Mouse (Mus musculus): ENCODE data around the gene Ubash3a. TPM values are rescaled to one million over a fixed set of nuclear protein-coding genes. Genes with fewer than 3 reads are reported as not detected.
"Not testable (repeated sequence)": the region's sequence is repeated elsewhere in the genome, so short reads cannot be mapped to it uniquely, and the experiment has no call there.

The Ubash3a gene
- total RNA-seq, 2 experiments from 2014 or later, result not detected

DNA sequence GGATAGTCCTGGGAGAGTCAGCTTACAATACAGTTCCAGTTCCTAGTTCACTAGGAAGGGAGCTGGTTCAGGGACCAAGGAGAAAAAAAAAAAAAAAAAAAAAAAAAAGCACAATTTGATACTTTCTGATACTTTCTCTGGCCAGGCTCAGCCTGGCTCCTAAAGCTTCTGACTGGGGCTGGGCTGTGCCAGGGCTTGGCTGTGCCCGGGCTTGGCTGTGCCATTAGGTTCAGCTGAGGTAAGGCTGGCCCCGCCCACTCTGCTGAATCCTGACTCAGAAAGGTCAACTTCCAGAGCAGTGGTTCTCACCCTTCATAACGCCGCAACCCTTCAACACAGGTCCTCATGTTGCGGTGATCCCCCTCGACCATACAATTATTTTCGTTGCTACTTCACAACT, 52.8 kb downstream of the Ubash3a start:
- DNase-seq (ENCODE audit: low spot score in 2 of 2), result no peak

DNA sequence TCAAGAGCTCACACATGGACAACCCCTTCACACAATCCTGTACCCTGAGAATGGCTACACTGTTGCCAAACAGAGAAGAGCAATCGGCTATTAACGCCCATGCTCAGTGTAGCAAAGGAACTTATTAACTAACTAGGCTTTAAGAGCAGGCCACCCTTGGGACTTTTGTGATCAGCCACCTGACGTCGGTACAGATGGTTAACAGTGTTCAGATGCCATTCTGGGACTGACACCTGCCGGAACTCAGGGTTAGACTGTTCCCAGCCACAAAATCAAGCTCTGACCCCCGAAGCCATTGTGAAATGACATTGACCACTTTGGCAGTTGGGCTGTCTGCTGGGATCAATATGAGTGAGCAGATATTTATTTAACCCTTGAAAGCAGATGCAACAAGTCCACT, 53.7 kb downstream of the Ubash3a start:
- no peak for DNase-seq (ENCODE audit: low spot score in 2 of 2)

DNA sequence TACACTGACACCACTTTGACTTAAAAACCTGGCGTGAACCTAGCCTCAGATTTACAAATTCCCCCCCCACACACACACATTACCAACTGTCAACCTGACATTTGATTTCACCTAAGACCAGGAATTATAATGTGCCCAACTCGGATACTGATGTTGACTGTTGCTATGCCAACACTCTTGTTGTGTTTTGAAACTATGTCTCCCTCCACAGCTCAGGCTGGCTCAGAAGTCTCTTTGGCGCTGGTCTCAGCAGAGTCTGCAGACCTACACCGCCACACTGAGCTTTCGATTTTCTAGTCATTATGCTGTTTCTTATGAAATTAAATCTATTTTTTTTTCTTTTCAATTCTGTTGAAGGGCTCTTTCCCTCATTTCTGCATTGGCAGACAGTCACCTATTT, 55.0 kb downstream of the Ubash3a start:
- DNase-seq (ENCODE audit: low spot score in 2 of 2), result no peak

DNA sequence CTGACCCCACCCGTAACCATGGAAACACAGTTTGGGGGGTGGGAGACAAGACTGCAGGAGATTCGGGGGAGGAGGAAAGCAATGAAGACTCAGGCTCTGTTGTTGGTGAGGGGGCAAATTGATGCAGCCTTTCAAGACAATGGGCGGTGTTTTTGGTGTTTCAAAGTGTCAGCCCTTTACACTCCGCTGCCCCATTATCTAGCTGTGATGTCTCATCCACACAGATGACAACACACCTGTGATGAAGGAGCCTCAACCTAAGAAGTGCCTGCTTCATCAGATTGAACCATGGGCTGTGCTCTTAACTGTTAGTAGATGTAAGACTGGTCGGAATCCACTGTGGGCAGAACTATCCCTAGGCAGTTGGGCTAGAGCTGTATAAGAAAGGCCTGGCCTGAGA, 56.1 kb downstream of the Ubash3a start:
- DNase-seq (ENCODE audit: low spot score in 2 of 2), result no peak

DNA sequence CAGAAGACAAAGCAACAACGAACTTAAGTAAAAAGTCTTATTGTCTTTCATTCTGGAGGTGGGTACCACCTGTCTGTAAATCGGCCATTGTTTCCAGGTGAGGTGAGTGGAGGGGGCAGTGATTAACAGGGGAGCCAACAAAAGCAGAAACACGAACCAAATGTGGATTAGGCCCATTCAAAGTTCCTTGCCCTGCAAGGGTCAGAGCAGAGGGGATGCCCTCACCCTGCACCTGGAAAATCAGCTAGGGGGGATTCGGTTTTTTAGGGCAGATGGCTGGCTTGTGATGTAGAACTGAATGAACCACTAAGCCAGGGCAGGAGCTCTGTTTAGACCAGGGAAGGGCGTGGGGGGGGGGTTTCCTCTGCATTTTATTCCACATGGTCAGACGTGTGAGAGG, 56.7 kb downstream of the Ubash3a start:
- DNase-seq (ENCODE audit: low spot score in 2 of 2), result no peak

DNA sequence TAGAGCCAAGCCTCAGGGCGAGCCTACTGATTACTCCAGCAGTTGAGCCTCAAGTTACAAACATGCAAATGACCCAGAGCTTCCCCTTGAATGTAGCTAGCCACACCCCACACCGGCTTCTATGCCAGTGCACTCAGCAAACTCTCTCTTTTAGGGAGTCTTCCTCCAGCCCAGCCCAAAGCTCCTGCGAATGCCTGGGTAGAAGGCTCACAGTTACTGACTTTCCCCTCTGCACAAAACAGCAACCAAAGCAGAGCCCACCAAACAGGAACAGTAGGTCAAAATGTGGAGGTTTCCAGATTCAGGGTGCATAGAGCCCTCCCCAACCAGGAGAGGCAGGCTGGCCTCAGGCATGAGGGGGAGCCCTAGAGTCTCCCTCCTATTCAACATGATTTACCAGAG, 57.5 kb downstream of the Ubash3a start:
- no peak for DNase-seq (ENCODE audit: low spot score in 2 of 2)

DNA sequence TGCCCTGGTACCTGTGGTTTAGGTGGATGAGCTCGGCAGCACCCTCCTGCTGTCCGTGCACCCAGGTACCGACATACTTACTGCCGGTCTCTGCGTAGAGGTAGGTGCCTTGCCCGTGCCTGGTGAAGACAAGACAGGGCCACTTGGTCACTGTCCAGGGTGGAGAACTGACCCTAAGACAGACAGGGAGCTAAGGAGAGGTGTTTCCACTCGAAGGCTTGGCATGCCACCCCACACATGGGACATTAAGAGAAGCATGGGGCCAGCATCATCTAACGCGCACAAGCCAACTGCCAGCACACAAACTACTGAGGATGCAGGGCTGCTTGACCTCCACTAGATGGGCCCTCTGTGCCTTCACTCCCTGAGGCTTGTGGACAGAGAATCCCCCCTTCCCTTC, 58.2 kb downstream of the Ubash3a start:
- no peak for DNase-seq (ENCODE audit: low spot score in 2 of 2)

DNA sequence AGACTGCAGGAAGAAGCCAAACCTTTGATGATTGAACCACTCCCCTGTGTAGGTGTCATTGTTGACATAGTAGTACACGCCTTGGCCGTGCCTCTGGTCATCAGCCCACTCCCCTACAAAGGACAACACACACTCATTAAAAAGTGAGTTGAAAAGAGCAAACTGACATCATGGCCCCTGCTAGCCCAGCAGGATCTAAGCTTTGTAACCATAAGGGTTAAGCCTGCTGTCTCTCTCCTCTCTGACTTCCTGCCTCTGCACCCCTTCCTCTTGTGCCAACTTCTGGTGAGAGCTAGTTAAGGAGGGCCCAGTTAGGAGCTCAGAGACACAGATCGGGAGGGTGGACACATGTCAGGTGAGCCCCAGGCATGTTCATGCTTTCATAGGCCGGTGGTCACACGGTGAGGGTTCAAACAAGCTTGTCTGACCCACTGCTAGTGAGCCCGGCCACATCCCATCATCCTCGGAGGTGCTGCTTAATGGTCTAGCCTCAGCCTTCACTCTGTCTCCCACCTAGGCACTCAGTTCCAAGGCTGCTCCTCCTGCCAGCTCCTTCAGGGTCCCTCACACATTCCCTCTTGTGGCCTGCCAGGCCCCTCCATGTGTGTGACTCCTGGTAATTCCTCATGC, 58.8 kb downstream of the Ubash3a start:
- DNase-seq (ENCODE audit: low spot score in 2 of 2), result no peak

DNA sequence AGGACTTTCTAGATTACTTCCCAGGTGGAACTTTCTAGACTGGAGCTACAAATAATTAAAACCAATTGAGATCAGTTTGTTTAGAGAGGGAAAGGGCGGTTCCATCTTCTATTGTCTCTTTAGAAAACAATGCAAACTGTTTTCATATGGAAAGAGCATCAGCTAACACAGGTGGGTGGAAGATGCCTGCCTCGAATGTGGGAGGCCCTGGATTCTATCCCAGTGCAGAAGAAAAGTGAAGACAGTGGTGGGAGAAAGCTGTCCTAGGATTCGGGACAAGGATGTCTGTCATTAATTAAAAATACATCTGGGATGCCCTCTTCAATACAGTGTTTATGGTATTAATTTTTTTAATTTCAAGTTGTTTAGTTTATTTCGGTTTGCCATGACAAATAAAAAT, 59.5 kb downstream of the Ubash3a start:
- no peak for DNase-seq (ENCODE audit: low spot score in 2 of 2)

DNA sequence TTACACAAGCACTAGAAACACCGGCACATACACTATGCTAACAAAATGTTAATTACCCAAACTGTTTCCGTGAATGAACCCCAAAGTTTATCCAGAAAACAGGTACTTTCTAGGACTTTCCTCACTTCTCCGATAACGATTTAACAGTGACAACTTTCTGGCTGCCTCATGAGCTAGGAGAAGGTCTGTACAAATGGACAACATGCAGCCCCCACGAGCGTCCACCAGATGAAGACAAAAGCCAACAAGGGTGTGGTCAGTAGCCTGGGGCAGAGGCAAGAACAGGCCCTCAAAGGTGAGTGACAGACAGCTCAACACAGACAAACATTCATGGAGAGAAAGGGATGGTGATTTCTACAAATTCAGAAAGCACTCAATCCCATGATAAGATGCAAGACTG, 59.9 kb downstream of the Ubash3a start:
- no peak for DNase-seq (ENCODE audit: low spot score in 2 of 2)

DNA sequence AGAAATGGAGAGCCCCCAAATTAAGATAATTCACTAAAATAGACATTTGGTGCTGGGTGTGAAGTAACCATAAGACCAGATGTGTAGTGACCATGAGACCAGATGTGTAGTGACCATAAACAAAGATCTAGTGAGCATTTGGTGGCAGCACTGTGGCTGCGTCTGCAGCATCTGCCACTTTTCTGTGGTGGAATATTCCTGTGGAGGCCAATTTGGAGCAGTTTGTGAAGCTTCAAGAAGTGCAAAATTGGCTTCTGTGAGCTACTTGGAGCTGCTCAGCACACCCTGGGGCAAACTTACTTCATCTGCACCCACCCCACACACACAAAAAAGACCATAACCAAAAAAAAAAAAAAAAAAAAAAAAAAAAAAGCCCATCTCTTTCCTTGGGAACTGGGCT, 60.3 kb downstream of the Ubash3a start:
- DNase-seq (ENCODE audit: low spot score in 2 of 2), result no peak

DNA sequence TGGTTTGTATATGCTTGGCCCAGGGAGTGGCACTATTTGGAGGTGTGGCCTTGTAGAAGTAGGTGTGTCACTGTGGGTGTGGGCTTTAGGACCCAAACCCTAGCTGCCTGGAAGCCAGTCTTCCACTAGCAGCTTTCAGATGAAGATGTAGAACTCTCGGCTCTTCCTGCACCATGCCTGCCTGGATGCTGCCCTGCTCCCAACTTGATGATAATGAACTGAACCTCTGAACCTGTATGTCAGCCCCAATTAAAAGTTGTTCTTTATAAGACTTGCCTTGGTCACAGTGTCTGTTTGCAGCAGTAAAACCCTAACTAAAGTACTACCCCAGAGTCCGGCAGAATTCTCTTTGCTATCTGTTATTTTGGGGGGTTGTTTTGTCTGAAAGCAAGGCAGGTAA, 62.1 kb downstream of the Ubash3a start:
- DNase-seq (ENCODE audit: low spot score in 2 of 2), result no peak

DNA sequence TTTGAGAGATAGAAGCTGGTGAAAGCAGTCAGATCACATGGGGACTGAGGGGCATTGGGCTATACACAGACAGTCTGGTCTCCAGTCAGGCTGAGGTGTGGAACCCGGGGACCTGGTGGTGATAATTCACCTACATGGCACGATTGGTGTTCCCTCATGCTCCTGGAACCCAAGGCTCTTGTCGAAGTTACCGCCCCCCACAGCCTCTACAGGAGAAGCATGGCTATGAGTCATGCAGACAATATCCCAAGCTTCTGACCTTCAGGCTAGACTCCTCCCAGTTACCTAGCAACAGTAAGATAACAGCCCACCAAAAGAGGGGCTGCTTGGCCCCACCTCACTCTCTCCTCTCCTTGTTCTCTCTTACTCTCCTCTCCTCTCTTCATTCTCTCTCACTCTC, 62.6 kb downstream of the Ubash3a start:
- peak in 1 of 2 experiments; percentile 1 for DNase-seq (ENCODE audit: low spot score in 2 of 2)

DNA sequence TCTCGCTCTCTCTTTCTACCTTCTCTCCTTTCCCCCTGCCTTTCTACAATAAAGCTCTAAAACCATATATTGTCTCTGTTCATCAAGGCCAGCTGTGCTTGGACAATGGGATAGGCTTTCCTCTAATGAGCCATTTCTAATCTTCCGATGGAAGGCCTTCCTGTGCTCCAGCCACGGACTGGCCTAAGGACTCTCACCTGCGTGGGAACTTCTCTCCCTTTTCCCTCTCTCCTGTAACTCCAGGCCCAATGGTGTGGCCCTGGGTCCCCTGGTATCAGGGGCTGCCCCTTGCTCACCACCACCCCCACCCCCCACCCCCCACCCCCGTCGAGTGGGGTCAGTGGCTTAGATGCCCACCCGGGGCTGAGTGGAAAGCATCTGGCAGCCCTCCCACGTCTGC, 63.1 kb downstream of the Ubash3a start:
- DNase-seq (ENCODE audit: low spot score in 2 of 2), result not testable (repeated sequence)

DNA sequence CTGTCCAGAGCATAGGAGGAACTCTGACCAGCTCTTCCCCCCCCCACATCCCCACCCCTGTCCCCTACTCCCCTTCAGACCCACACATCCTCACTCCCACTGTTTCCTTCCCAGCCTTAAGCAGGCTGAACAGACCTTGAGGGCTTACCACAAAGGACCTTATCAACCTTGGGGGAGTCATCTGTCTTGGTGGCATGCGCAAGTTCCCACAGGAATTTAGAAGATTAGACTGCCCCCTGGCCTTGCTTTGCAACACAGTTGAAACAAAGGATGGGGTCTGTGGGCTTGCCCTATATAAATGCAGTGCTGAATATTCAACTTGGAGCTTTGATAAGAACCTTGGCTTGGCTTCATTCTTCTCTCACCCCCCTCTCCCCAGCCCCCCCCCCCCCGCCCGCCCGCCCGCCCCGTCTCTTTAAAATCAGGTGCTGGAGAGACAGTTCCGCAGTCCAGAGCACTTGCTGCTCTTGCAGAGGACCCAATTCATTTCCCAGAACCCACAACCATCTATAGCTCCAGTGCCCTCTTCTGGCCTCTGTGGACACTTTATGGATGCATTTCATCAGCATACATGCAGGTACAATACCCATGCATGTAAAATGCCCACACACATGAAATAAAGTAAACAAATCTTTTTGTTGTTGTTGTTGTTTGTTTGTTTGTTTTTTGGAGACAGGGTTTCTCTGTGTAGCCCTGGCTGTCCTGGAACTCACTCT, 63.6 kb downstream of the Ubash3a start:
- no peak for DNase-seq (ENCODE audit: low spot score in 2 of 2)

DNA sequence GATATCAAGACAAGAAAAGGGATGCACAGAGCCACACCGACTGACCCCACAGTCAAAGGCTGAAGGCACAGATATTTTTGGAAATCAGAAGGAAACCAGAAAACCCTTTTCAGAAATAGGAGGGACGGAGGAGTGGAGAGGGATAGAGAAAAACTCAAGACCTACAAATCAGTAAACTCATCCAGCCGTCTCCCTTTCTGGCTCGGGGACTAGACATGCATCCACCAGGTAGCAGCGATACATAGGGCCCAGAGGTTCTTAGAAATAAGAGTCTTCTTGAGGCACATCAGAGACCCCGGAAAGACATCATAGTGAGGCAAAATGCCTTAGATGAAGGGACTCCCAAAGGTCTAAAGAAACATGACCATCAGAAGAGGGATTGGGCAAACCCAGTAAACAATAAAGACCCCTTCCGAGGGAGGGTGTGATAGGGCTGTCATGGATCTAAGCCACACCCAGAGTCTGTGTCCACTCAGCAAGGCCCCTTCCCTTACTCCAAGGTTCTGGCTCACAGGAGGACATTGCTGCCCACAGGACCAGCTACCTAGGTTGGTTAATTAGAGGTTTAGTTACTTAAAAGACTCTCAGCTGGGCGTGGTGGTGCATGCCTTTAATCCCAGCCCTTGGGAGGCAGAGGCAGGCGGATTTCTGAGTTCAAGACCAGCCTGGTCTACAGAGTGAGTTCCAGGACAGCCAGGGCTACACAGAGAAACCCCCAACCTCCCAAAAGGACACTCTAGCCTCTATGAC, 64.9 kb downstream of the Ubash3a start:
- DNase-seq (ENCODE audit: low spot score in 2 of 2), result no peak

DNA sequence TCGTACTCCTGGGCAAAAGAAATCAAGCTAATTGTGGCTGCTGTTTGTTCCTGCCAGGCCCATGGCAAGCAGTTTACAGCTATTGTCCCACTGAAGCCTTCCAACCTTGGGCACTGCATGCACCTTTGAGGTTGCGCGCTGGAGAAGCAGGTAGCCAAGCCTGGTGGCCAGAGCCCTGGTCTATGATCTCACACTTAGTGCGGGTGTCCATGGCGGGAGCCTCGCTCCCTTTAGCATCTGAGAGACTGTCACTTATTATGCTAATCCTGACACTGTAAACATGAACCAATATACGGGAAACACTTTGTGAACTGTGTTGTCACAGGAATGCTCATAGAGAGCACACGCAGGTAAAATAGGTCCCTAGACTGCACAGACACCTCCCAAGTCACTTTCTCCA, 66.0 kb downstream of the Ubash3a start:
- no peak for DNase-seq (ENCODE audit: low spot score in 2 of 2)

DNA sequence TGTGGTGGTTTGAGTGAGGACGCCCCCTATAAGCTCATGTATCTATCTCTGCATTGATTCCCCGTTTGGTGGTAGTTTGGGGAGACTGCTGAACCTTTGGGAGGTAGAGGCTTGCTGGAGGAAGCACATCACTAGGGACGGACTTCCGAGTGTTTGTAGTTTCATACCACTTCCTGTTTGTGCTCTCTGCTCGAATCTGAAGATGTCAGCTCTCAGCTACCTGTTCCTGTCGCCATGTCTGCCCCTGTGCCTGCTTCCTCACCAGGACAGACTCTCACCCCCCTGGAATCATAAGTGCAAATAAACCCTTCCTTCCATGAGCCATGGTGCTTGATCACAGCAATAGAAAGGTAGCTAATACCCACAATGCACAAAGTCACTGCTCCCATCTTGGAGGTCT, 67.5 kb downstream of the Ubash3a start:
- no peak for DNase-seq (ENCODE audit: low spot score in 2 of 2)

DNA sequence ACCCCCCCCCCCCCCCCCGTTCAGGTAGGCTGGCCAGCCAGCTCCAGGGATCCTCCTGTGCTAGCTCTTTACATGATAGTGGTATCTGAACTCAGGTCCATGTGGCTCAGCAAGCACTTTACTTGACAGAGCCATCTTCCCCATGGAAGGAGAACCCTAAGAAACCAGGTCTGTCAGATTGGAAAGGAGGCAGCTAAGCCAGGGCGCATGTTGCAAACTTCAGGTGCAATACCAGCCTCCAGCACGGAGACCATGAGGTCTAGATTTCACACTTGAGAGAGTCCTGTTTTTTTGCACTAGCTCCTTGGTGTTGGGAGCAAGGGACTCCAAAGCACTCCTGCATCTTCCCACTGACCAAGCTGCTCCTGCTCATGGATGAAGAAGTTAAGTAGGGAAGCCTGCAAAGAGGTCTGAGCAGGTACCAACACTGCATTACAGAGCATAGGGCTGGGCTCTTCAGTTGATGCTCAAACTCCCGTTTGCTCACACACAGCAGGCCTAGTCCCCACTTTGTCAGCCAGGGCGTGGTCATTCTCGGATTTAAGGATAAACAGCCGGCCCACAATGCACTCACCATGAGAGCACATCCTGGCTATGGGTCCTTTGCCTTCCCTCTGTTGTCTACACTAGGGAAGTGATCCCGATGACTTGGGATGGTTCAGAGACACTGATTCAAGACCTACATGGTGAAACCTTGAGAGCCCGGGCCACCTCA, 68.7 kb downstream of the Ubash3a start:
- DNase-seq (ENCODE audit: low spot score in 2 of 2), result no peak

DNA sequence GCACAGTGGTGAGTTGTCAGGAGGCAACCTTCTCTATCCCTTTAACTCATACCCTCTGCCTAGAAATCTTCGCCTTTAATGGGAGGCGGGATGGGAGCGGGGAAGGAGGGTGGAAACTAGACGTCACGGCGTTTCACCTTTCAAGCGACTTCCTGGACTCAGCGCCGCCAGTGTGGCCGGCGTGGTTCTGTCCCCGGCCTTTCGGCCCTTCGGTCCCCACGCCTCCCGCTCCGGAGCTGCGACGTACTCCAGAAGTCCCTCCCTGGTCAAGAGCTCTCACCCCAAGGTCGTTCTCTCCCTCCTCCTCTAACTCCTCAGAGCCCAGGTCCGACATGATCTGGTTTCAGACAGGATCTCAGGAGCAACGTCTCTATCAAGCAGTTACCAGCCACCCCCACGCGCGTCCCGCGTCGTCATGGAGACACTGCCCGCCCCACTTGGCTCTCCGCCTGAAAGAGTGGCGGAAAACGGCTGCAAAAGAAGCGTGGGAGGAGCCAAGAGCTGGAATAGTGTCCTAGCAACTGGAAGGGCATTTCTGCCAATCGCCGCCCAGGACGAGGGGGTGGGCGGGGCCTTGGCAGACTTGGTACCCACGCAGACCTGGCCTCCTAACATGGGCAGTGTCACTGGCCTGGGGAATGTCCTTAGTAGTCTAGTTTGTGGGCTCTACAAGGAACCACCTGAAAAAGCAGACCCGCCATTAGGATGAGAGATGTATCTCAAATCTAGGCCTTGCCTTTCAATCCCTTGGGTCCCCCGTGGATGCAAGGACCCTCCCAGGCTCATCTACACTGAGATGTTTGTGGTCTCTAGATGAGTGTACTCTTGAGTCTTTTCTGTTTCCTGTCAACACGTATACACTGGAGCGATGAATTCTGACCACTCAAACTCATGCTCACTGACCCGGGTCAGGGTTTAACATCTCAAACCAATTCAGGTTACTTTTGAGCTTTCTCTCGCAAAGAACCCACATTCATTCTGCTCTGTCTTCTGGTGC, 69.5 kb downstream of the Ubash3a start, which contains the start of gene Rsph1:
Gene Rsph1, minus strand, starts transcription at position 462 of the 997 bp plus-strand sequence.
- peak; percentile 100 for DNase-seq (ENCODE audit: low spot score in 2 of 2)
